In genomic region chr11:49650113-49650993, GRCm38 (mm10) we compare ENCODE assay signal across 9 mouse cellular contexts. TPM values are rescaled to one million over a fixed set of nuclear protein-coding genes. Genes with fewer than 3 reads are reported as not detected.
DNase-seq lines count a peak whose midpoint lies in the region; ATAC-seq and TF ChIP-seq lines count a peak whose summit lies in the region.
"Had no signal": no experiment of that assay in that cellular context is flagged by ENCODE, and none has a peak within 500 bp of the region (broad histone marks: within the 10 kb centered on the region; RNA-seq: fewer than 3 reads in every experiment).

No protein-coding gene starts in this region.

- WGBS in heart, embryonic 12.5 days, result 52% methylated on average over 18 of the region's 18 CpGs
- WGBS in limb, embryonic 11.5 days, result 56% methylated on average over 18 of the region's 18 CpGs
- WGBS in stomach, postnatal 0 days, result 56% methylated on average over 18 of the region's 18 CpGs

- no peak overlapping the region; the same call in 1 of the 2 replicates for H3K4me3 ChIP-seq in heart, embryonic 12.5 days
- peak overlapping the region; percentile 67; the same call in 1 of the 2 replicates for H3K4me3 ChIP-seq in G1E (ENCODE audit: low read depth, low read length)
- no peak overlapping the region for H3K4me3 ChIP-seq in limb, embryonic 11.5 days (ENCODE audit: low read depth, low read length)
- H3K4me3 ChIP-seq in stomach, postnatal 0 days (ENCODE audit: low read depth, low read length), result no peak overlapping the region

- intact Hi-C loops in heart, postnatal 36 days (cut with DNase I), result no loop called here

- peak; percentile 35 for TF ChIP-seq CTCF in G1E (IDR thresholded peaks at IDR 0.05; ENCODE audit: low read depth, low read length)
- peak; percentile 68 for TF ChIP-seq CTCF in stomach, postnatal 0 days (IDR thresholded peaks at IDR 0.05; ENCODE audit: low read depth)

- no peaks in the 10 kb centered on the region for H3K27me3 ChIP-seq in heart, embryonic 12.5 days (replicated peaks)
- peaks cover 14% of the 10 kb centered on the region for H3K27me3 ChIP-seq in G1E (ENCODE audit: insufficient read depth, low read length)
- no peaks in the 10 kb centered on the region for H3K27me3 ChIP-seq in limb, embryonic 11.5 days (ENCODE audit: control insufficient read depth, insufficient read depth, low read length)
- no peaks in the 10 kb centered on the region for H3K27me3 ChIP-seq in stomach, postnatal 0 days (ENCODE audit: control insufficient read depth, insufficient read depth, low read length)

- peak overlapping the region; percentile 60; the same call in 1 of the 2 replicates for H3K27ac ChIP-seq in heart, embryonic 12.5 days (ENCODE audit: poor library complexity, severe bottlenecking)
- no peak overlapping the region for H3K27ac ChIP-seq in limb, embryonic 11.5 days (replicated peaks; ENCODE audit: low read depth, low read length)
- no peak overlapping the region for H3K27ac ChIP-seq in stomach, postnatal 0 days (replicated peaks)

- TF ChIP-seq EP300 in stomach, postnatal 0 days (optimal IDR thresholded peaks at IDR 0.05), result no peak

- ATAC-seq in heart, embryonic 12.5 days (ENCODE audit: insufficient number of reproducible peaks, low FRiP score), result no peak
- ATAC-seq in G1E (ENCODE audit: extremely low read depth, insufficient number of reproducible peaks, low FRiP score, poor library complexity, severe bottlenecking), result no peak
- ATAC-seq in limb, embryonic 11.5 days (ENCODE audit: insufficient number of reproducible peaks, low FRiP score, low TSS enrichment, low read depth), result no peak
- no peak for ATAC-seq in stomach, postnatal 0 days (ENCODE audit: low FRiP score, low TSS enrichment)

- H3K36me3 ChIP-seq in heart, embryonic 12.5 days, result no peaks in the 10 kb centered on the region
- no peaks in the 10 kb centered on the region for H3K36me3 ChIP-seq in G1E (replicated peaks)
- H3K36me3 ChIP-seq in limb, embryonic 11.5 days (ENCODE audit: control insufficient read depth, insufficient read depth, low read length), result no peaks in the 10 kb centered on the region
- no peaks in the 10 kb centered on the region for H3K36me3 ChIP-seq in stomach, postnatal 0 days (ENCODE audit: control insufficient read depth, insufficient read depth, low read length)

- no peak overlapping the region for H3K9ac ChIP-seq in heart, embryonic 12.5 days
- H3K9ac ChIP-seq in limb, embryonic 11.5 days (ENCODE audit: low read length), result no peak overlapping the region
- H3K9ac ChIP-seq in stomach, postnatal 0 days (ENCODE audit: low read length), result no peak overlapping the region

- H3K9me3 ChIP-seq in heart, embryonic 12.5 days (replicated peaks), result 0 out of 2 replicates have a peak, but pooled peaks cover 4% of the 10 kb centered on the region
- peaks cover 5% of the 10 kb centered on the region for H3K9me3 ChIP-seq in G1E (replicated peaks)
- H3K9me3 ChIP-seq in limb, embryonic 11.5 days (ENCODE audit: control insufficient read depth, low read length), result no peaks in the 10 kb centered on the region
- 0 out of 2 replicates have a peak, but pooled peaks cover 2% of the 10 kb centered on the region for H3K9me3 ChIP-seq in stomach, postnatal 0 days (ENCODE audit: control insufficient read depth, low read length)

- peak overlapping the region; percentile 11; the same call in 1 of the 2 replicates for H3K4me2 ChIP-seq in heart, embryonic 12.5 days
- no peak overlapping the region for H3K4me2 ChIP-seq in limb, embryonic 11.5 days (ENCODE audit: low read depth, severe bottlenecking)
- no peak overlapping the region for H3K4me2 ChIP-seq in stomach, postnatal 0 days (replicated peaks; ENCODE audit: low read depth)

- no peak for DNase-seq in heart, postnatal 36 days
- peak; percentile 65 for DNase-seq in G1E (ENCODE audit: low spot score)
- peak; percentile 48 for DNase-seq in embryo, embryonic 9.5 days (ENCODE audit: extremely low spot score)
- DNase-seq in limb, embryonic 11.5 days (ENCODE audit: low spot score), result peak; percentile 58
- peak; percentile 36 for DNase-seq in stomach, postnatal 0 days (ENCODE audit: low spot score)
- DNase-seq in urinary bladder, postnatal 25 days (ENCODE audit: low spot score), result no peak
- no peak for DNase-seq in gastrocnemius, postnatal 10 days

- H3K4me1 ChIP-seq in heart, embryonic 12.5 days (replicated peaks), result peaks cover 38% of the 10 kb centered on the region
- peaks cover 42% of the 10 kb centered on the region for H3K4me1 ChIP-seq in G1E (ENCODE audit: insufficient read depth, low read depth, low read length)
- H3K4me1 ChIP-seq in limb, embryonic 11.5 days (ENCODE audit: control insufficient read depth, insufficient read depth, low read length), result no peaks in the 10 kb centered on the region
- no peaks in the 10 kb centered on the region for H3K4me1 ChIP-seq in stomach, postnatal 0 days (replicated peaks; ENCODE audit: control insufficient read depth, insufficient read depth)

RNA-seq across cellular contexts. Expression of gene Scgb3a1, which starts 13.1 kb away (rescaled TPM):
- 0.40 TPM in 1 of 2 replicates, not detected in the other for polyA plus RNA-seq in heart, embryonic 12.5 days (2016; fragmentation: Nextera tagmentation; extraction: Ambion mirVana)
- total RNA-seq in heart, postnatal 36 days (2021), result 1 to 10 TPM in 1 of 2 experiments, not detected in 1; 1.2 TPM
- total RNA-seq in G1E (2014; fragmentation: Nextera tagmentation) (not detected in 2 replicates), G1E (2017) (not detected in 2 replicates)
- polyA plus RNA-seq in G1E (2012), result not detected in 2 replicates
- not detected in 2 replicates for polyA plus RNA-seq in limb, embryonic 11.5 days (2014; fragmentation: Nextera tagmentation; extraction: Ambion mirVana)
- 3.6 and 3.9 TPM in 2 replicates for polyA plus RNA-seq in stomach, postnatal 0 days (2015; fragmentation: Nextera tagmentation; extraction: Ambion mirVana)
- not detected for total RNA-seq in gastrocnemius, postnatal 10 days (2021)
- total RNA-seq: common myeloid progenitor, adult 5-6 weeks had no signal

RNA-seq across cellular contexts. Expression of gene Flt4, which starts 41.3 kb away (rescaled TPM):
- polyA plus RNA-seq in heart, embryonic 12.5 days (2016; fragmentation: Nextera tagmentation; extraction: Ambion mirVana), result 8.3 and 8.6 TPM in 2 replicates
- total RNA-seq in heart, postnatal 36 days (2021), result 10 to 100 TPM; 10.3 to 11.6 TPM
- 0.15 and 0.44 TPM in 2 replicates for total RNA-seq in G1E (2014; fragmentation: Nextera tagmentation)
- total RNA-seq in G1E (2017), result under 0.01 and 0.12 TPM in 2 replicates
- polyA plus RNA-seq in G1E (2012), result 0.02 TPM in 2 replicates
- polyA plus RNA-seq in limb, embryonic 11.5 days (2014; fragmentation: Nextera tagmentation; extraction: Ambion mirVana), result 4.5 and 5.8 TPM in 2 replicates
- 1.4 and 1.5 TPM in 2 replicates for polyA plus RNA-seq in stomach, postnatal 0 days (2015; fragmentation: Nextera tagmentation; extraction: Ambion mirVana)
- total RNA-seq in gastrocnemius, postnatal 10 days (2021), result 1 to 10 TPM; 4.2 to 5.8 TPM

Comparison
In these comparisons a context has a peak if more than half of its experiments do, and no peak if none do; other contexts are left out.
1. DNase-seq: peak in G1E (single experiment), embryo, embryonic 9.5 days (single experiment), limb, embryonic 11.5 days (single experiment) and stomach, postnatal 0 days (single experiment); none in heart, postnatal 36 days (0 of 2), urinary bladder, postnatal 25 days (single experiment) and gastrocnemius, postnatal 10 days (single experiment).